Mouse (Mus musculus) layer of hippocampus, adult 9-10 months (tissue): Measurements from ENCODE around the gene Gm10570.

Experiments
- DNase-seq: peaks from one replicate; pipeline ENCODE4 v3.0.0; 2022; ENCODE audit warnings: low spot score

Gm10570 gene

DNA sequence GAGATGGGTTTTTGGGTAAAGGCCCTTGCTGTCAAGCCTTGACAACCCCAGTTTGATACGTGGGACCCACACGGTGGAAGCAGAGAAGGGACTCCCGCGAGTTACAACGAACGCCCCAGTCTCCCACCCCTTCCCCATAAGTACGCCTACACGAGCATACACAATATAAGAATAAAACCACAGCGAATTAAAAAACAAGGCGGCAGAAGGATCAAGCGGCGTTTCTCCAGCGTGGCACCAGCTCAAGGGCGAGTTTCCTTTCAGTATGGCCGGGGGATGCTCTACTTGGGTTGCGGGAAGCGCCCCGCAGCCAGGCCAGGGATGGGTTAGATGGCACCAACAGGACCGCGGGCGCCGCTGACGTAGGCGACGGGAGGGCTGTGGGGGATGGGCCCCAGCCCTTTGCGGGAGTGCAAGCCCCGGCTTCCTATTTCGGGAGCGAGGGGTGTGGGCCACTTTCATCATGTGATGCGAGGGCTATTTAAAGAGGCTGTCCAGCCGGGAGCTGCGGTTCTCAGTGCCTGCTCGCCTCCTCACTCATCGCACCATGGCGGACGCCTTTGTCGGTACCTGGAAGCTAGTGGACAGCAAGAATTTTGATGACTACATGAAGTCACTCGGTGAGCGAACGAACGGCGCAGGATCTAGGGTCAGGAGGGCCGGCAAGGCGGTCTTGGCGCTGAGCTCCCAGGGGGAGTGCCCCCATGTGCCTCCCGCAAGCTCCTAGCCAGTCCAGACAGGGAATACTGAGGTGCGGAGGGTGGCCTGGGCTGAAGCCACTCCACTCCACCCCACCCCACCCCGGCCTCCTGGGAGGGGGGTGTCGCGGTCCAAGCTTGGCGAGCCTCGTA lies at the start of gene Gm10570, which contains the start of gene Fabp3:
Gm10570 (minus strand) TSS at position 444 of the 851 bp plus-strand sequence.
Fabp3 (plus strand) TSS at position 365 of the 851 bp plus-strand sequence.
- DNase-seq: no peak

DNA sequence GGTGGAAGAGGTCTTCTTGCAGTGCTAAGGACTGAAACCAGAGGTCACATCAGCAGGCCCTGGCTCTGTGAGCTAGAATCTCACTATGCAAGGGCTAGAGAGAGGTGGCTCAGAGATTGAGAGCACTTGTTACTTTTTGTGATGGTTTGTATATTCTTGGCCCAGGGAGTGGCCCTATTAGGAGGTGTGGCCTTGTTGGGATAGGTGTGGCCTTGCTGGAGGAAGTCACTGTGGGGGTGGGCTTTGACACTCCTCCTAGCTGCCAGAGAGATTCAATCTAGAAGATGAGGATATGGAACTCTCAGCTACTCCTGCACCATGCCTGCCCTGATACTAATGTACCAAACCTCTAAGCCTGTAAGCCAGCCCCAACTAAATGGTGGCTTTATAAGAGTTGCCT lies 49.5 kb upstream of the Gm10570 start:
- DNase-seq: no peak

DNA sequence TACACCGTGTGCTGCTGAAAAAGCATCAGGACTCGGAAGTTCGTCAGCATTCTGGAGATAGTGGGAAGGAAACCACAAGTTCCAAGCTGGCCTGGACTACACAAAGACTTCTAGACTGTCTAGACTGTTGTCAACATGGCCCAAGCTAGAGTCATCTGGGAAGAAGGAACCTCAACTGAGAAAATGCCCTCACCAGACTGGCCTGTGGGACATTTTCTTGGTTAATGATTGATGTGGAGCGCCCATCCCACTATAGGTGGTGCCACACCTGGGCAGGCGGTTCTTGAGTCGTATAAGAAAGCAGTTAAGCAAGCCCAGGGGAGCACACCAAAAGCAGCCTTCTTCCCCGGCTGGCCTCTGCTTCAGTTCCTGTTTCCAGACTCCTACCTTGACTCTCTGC lies 44.1 kb upstream of the Gm10570 start:
- DNase-seq: no peak

DNA sequence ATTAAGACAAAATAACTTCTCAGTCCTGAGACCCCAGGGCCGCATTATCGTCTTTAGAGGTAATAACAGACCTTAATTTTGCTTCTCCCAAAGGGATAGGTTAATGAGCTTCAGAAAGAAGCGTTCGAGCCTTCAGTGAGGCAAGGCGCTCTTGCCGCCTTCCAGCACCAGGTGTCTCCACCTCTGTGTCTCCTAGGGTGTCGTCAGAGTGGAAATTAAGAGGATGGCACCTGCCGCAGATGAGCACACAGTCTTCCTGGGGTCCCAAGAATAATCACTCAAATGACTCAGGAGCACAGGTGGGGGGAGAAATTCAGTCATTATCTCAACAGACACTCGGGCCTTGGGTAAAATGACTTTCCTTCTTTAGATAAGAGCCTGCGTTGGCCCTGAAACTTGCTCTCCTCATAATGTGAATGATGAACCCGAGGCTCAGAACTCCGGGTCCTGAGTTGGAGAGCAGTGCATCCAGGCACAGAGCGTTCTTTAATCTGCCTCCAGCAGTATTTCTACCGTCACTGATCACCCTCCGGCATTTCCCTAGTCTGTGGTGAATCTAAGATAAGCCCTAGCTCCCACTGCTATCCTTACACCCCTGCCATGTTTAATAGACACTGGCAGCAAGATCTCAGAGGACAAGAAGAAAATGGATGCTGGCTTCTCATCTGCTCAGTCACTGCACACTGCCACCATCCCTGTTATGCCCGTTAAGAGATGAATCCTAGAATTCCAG lies 42.4 kb upstream of the Gm10570 start:
- DNase-seq: no peak

DNA sequence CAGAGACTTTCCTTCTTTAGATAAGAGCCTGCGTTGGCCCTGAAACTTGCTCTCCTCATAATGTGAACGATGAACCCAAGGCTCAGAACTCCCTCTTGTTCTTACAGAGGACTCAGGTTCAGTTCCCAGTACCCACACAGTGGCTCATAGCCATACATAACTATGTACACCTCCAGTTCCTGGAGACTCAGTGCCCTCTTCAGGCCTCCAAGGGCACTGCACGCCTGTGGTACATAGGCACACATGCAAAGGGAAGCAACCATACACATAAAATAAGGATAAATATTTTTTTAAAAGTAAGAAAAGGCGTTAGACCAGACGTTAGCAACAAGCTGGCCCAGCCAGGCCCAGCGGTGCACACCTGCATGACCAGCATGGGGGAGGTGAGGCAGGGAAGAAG lies 41.2 kb upstream of the Gm10570 start:
- DNase-seq: no peak

DNA sequence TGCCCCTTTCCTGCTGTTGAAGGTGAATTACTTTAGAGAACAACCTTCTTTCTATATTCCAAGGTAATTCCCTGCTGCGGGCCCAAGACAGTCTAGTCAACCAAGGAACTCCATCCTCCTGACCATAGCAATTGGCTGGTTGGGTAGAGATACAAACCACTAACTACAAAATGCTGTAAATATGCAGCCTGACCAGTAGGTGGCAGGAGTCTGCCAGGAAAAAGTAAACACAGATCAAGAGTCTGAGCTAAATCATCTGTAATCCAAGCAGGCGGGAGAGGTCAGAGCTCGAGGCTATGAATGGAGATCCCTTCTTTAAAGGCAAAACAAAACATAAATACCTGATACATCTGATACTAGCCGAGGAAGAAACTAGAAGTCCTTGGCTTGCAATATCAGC lies 33.2 kb upstream of the Gm10570 start:
- no peak for DNase-seq

DNA sequence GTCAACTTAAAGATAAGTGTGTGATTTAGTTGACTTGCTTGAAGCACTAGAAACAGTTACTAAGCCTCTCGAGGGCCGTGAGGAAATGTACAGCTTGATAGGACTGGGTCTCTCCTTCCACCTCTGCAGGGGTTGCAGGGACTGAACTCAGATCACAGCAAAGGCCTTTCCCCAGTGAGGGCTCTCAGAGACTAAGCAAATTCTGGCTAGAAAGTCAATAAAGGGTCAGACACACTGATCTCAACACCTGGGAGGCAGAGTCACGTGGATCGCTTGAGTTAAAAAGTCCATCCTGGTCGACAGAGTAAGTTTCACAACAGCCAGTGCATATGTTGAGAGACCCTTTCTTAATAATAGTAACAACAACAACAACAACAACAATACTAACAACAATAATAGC lies 27.4 kb upstream of the Gm10570 start:
- DNase-seq: no peak

DNA sequence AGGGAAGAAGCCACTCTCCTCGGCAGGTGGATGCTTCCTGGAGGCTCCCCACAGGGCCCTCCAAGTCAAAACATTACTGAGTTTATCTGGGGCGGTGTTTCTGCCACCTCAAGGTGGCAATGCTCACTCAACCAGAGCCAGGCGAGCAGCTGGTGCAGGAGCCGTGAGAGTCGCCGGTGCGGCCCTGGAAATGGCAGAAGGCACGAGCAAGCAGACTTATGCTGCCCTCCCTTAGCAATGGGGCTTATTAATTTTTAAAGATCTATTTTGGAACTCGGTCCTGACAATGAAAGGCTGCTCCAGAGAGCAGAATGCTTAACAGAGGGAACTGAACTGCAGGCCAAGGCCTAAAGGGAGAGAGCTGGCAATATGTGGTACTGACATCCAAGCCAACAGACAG lies 18.9 kb upstream of the Gm10570 start:
- no peak for DNase-seq

DNA sequence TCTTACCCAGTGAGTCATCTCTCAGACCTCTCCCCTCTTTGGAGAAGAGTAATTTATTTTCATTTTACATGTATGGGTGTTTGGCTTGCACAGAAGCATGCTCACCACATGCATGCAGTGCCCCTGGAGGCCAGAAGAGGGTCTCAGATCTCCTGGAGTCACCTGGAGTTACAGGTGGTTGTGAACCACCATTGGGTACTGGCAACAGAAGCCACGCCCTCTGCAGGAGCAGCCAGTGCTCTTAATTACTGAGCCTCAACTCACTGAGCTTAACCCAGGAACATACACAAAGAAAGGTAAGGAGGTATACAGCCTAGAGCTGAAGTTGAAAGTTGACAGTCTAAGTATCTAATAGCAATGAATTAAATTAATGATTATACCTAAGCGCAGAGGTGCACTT lies 17.0 kb upstream of the Gm10570 start:
- DNase-seq: no peak

DNA sequence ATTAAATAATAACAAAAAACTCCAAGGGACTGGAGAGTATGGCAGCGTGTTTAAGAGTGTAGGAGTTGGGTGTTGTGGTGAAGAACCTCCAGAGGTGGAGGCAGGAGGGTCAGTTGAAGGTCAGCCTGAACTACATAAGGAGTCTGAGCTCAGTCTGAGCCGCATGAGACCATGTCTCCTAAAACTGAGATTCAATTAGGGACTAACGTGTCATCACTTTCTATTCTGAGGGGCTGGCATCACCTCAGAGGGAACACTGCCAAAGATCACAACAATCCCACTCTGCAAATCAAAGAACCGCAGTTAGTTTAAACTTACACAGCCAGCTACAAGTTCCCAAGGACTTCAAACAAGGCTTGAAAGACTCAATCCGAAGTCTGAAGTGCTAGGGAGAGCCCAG lies 15.1 kb upstream of the Gm10570 start:
- DNase-seq: no peak

DNA sequence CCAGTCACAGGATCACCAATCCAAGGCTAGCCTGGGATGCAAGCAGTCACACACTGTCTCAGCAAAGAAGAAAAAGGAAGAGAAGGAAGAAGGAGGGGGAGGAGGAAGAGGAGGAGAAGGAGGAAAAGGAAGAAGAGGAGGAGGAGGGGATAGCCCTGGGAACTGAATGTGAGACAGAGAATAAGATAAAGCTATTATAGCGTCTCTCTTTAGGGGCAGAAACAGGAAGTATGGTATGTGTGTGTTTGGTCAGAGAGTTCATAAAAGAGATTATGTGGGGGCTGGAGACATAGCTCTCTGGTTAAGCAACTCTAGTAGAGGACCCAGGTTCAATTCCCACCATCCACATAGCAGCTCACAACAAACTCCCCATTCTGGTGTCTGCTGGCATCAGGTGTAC lies 14.7 kb upstream of the Gm10570 start:
- no peak for DNase-seq

DNA sequence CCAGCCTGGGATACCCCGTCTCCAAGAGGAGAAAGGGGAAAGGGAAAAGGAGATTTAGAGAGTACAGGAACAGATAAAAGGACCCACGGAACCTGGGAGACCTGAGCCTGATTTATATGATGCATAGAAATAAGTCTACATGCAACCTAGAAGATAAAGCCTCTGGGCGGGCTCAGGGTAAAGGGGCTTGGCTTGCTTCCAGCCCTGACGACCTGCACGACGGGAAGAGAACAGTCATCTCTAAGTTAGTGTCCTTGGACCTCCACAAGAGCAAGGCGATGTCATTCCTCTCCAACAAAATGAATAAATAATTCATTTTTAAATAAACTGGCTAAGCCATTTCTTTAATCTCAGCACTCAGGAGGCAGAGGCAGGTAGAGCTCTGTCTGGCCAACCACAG lies 14.1 kb upstream of the Gm10570 start:
- no peak for DNase-seq

DNA sequence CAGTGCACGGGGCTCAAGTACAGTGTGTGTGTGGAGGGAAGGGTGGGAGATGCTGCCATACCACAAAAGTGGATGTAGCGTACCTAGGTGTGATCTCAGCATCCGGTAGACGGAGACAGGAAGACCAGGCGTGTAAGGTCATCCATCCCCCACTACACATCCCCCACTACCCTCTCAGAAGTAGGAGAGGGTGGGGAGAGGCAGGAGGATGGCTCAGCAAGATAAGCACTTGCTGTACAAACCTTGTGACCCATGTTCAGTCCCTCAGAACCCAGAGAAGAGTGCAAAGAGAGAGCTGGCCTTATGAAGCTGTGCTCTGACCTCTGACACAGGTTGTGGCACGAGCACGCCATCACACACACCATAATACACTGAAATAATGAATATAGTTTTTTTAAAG lies 13.2 kb upstream of the Gm10570 start:
- DNase-seq: no peak

DNA sequence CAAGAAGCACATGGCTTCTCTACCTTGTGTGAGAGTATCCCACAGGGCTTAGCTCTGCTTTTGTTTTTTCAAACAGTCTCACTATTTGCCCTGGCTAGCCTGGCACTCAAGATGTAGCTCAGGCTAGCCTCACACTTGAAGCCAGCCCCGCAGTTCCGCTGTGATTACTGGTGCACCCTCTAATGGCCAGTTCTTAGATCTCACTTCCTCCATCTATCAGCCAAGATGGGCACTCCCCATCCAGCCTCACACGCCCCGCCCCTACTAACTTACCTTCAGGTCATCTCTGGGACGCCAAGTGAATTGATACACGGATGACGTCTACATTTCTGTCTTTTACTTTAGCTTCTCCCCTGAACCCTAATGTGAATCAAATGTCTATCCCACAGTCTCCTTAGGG lies 11.1 kb upstream of the Gm10570 start:
- no peak for DNase-seq

DNA sequence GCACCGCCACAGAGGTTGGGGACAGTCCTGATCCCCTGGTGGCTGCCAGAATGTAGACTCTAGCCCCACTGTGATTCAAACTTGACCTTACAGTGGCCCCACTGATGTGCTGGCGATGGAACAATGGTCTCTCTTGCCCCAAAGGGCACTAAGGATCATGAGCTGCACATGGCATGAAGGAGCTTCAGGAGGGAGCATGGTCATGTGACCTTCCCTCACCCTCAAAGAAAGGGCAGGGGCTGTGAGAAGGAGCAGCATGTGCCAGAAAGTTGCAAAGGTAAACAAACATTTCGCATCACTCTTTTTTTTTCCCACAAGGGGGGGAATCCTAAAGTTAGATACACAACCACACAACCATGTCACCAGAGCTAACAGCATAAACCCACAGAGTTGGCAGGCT lies 9.6 kb upstream of the Gm10570 start:
- DNase-seq: no peak

DNA sequence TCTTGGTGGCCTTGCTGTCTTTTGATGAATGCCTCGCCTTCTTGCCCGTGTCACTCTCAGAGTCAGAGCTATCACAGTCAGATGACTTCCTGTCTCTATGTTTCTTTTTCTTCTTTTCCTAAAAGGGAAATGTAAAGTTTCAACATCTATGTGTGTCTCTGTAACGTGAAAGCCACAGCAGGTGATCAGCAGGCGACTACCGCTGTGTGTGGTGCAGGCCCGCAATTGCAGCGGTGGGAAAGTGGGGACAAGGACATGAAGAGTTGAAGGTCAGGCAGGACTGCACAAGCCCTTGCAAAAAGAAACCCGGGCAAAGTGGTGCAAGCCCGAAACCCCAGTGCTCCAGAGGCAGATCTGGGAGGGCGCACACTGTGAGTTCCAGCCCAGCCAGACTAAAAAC lies 8.2 kb upstream of the Gm10570 start:
- no peak for DNase-seq

DNA sequence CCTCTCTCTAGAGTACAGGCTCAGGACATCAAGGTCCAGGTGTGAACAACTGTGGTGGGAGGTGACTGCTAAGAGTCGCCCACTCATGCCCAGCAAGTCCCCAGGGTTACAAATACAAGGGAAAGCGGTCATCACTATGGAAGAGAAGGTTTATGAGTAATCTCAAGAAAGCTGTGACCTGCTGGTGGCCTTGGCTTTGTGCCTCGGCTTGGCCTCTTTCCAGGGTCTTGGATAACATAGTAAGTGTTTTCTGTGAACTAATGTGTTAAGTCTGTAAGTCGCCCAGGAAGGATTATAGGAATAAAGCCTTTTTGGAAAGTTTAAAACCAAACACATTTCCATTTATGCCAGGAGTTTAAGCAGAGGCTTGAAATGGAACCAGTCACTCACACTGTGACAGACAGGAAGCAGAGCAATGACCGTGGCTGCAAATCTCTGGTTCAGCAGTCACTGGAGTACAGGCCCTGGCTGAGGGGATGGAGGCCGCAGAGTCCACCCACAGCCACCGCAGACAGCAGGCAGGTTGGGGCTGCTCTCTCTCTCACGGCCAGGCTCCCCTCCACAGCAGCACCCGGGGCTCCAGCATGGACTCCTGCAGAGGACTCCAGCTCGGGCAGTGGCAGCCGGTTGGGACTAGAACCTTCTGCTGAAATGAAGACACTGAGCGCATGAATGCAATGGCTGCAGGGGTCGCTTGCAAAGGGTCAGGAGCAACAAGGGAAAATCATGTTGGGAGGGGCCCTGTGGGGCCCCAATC lies 7.5 kb upstream of the Gm10570 start:
- no peak for DNase-seq

DNA sequence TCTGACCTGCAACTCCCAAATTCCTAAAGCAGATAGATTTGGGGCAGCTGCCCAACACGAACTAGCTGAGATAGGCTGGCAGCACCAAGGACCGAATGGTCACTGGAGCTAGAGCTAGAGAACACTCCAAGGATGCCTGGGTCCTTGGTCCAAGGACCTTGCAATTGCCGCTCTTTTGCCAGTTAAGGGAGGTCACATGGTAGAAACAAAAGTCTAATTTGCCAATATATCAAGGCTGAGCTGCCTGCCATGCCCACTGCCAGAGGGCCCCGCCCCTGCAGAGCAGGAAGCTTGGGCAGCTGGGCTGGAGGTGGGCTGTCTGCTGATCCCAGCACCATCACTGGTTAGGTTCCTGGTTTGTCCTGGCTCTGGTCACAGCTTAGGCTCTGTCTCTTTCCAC lies 5.1 kb upstream of the Gm10570 start:
- DNase-seq: no peak

DNA sequence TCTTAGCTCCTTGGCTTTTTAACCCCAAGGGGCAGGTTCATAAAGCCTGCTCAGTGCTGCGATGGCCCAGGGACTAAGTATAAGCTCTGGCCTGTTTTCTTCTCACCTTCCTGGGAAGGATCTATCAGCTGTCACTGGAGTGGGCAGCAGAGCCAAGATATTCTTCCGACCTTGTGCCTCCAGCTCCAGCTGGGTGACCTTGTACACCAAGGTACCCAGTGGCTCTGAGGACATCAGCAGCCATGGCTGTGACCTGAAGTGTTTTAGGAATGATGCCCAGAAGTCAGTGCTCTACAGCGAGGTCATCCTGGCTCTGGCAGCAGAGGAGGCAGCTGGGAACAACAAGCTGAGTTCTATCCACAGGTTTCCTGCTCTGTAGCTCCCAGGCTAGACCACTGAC lies 4.1 kb upstream of the Gm10570 start:
- no peak for DNase-seq

DNA sequence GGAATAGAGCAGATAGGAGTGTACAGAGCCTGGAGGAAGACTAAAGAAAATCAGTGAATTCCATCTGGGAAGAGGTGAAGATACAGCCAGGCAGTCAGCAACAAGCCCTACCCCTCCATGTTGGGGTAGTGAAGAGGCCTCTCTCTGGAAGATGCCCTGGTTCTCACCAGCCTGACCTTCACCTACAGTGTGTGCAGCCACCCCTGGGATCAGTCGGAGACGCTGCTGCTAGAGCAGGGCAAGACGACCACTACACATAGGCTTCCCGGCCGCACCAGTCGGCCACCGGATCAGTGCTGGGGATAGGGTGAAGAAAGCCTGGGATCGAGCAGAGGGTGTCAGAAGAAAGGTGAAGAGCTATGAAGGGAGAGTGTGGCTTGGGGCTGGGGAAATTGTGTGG lies 780 bp upstream of the Gm10570 start:
- no peak for DNase-seq

DNA sequence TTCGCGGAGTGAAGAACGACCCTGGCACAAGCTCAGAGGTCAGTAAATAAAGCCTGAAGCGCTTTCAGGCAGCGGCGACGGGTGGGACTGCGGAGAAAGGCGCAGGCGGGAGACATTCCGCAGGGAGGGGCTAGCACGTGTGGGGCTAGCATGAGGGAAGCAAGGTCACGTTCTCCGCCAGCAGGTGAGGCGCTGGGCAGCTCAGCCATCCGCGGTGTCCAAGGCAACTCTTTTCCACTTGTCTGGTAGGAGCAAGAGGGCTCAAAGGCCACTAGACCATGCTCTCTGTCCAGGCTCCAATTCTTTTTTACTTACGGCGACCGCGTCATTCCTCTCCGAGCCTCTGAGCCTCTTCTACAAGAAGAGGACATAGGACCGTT lies 633 bp downstream of the Gm10570 start:
- no peak for DNase-seq

DNA sequence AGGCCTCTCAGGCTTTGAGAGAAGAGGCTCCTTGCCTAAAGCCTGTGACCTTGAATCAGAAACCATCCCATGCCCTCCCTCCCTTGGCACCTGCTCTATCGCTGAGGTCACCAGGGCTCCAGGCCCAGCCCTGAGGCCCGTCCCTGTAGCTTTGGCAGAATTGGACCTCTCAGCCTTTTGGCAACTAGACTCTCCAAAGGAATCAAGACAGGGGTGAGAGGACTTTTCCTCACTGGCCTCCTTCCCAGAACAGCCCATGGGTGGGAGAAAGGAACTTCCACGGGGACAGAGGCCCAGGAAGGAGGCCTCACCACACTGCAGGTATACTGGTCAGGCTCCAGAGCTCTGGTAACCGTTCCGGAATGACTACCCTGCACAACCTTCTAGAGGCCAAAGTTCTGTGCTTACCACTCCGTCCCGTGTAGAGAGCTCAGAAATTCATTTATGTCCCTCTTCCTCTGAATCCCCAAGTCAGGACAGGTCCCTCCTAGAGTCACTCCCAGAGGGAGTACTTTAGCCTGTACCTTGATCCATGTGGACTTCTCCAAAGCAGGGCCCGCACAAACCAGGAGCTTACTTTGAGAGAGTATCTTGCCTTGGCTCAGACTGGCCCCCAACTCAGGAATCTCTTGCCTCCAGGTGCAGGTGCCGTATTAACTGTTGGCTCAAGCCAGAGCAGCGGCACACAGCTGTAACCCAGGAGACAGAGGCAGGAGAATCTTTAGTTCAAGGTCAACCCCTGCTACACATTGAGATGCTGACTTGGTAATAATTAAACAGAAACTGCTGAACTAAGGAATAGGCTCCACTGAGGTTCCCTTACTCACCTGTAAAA lies 1.5 kb downstream of the Gm10570 start:
- no peak for DNase-seq
